Mouse (Mus musculus) intestine, embryonic 16.5 days (tissue): ENCODE measurements around the gene Mertk. TPM values are rescaled to one million over a fixed set of nuclear protein-coding genes. Genes with fewer than 3 reads are reported as not detected.
A peak's percentile ranks its signal among the peaks of the same experiment; 100 is the strongest.
"Not testable (repeated sequence)": the region's sequence is repeated elsewhere in the genome, so short reads cannot be mapped to it uniquely, and the experiment has no call there.

ENCODE experiments used
- ATAC-seq: fragments of 200-750 bp; cut with Nextera tagmentation; 2 replicates; pipeline ENCODE4 v1.8.0; 2017; ENCODE audit warnings: moderate TSS enrichment, moderate library complexity
- H3K27ac ChIP-seq: fragments of 300-500 bp; sonication (generic); 2 replicates; pipeline ENCODE4 v1.5.1; 2014; ENCODE audit warnings: mild to moderate bottlenecking, low read length
- H3K27me3 ChIP-seq: fragments of 300-500 bp; sonication (generic); replicated peaks from 2 replicates; pipeline ENCODE4 v1.6.1; 2014; ENCODE audit warnings: low read length, control low read depth, mixed read lengths; ENCODE audit not compliant: control insufficient read depth, insufficient read depth
- H3K36me3 ChIP-seq: fragments of 300-500 bp; sonication (generic); 2 replicates; pipeline ENCODE4 v1.6.1; 2014; ENCODE audit warnings: low read length, control low read depth; ENCODE audit not compliant: control insufficient read depth, insufficient read depth
- H3K4me1 ChIP-seq: fragments of 300-500 bp; sonication (generic); 2 replicates; pipeline ENCODE4 v1.6.1; 2014; ENCODE audit warnings: low read length, control low read depth, mixed read lengths; ENCODE audit not compliant: control insufficient read depth, insufficient read depth
- H3K4me2 ChIP-seq: fragments of 300-500 bp; sonication (generic); 2 replicates; pipeline ENCODE4 v1.6.1; 2014; ENCODE audit warnings: low read depth, low read length, control low read depth
- H3K4me3 ChIP-seq: fragments of 300-500 bp; sonication (generic); 2 replicates; pipeline ENCODE4 v1.5.1; 2014; ENCODE audit warnings: mild to moderate bottlenecking, low read length
- H3K9ac ChIP-seq: fragments of 300-500 bp; sonication (generic); 2 replicates; pipeline ENCODE4 v1.6.1; 2014; ENCODE audit warnings: low read depth, low read length
- H3K9me3 ChIP-seq: fragments of 300-500 bp; sonication (generic); 2 replicates; pipeline ENCODE4 v1.6.1; 2016; ENCODE audit warnings: low read length, control low read depth; ENCODE audit not compliant: control insufficient read depth
- WGBS: fragments of 180-500 bp; shearing (Covaris S2); extraction: QIAGEN DNeasy Blood & Tissue Kit; methylation state at CpG from one replicate; pipeline ENCODE4 v1.1.7; 2014; 5-methylcytosine and 5-hydroxymethylcytosine counted together
- polyA plus RNA-seq: library from polyadenylated mRNA; unstranded; fragments of >200 nt; fragmentation: Nextera tagmentation; extraction: Ambion mirVana; gene quantifications from 2 replicates; pipeline ENCODE4 v1.2.1, GENCODE M21; 2015

The Mertk gene
- 13.5 and 15.0 TPM in 2 replicates for polyA plus RNA-seq

GRCm38 (mm10) chr2:128698693-128699181 lies at the start of gene Mertk:
Gene Mertk (plus strand): TSS chr2:128698956.
- ATAC-seq: peak; percentile 93
- under 1% methylated on average over 30 of the region's 30 CpGs for WGBS
- peak within 1 kb of the TSS; percentile 95 for H3K9ac ChIP-seq
- H3K4me3 ChIP-seq: peak within 1 kb of the TSS; percentile 83
- peak within 1 kb of the TSS; percentile 53 for H3K4me2 ChIP-seq
- peaks cover 6% of the 10 kb centered on the region; the same call in 1 of the 2 replicates for H3K4me1 ChIP-seq
- no peaks in the 10 kb centered on the region for H3K9me3 ChIP-seq
- H3K36me3 ChIP-seq: no peaks in the 10 kb centered on the region
- peak within 1 kb of the TSS; percentile 96 for H3K27ac ChIP-seq
- H3K27me3 ChIP-seq: no peaks in the 10 kb centered on the region

GRCm38 (mm10) chr2:128680661-128681060 lies 18.1 kb upstream of the Mertk start:
- peaks cover 14% of the 10 kb centered on the region for H3K36me3 ChIP-seq
- H3K4me3 ChIP-seq: no peak overlapping the region
- H3K4me1 ChIP-seq: peaks cover 3% of the 10 kb centered on the region
- no peaks in the 10 kb centered on the region for H3K9me3 ChIP-seq
- H3K27ac ChIP-seq: no peak overlapping the region
- ATAC-seq: peak; percentile 73; the same call in 1 of the 2 replicates
- H3K27me3 ChIP-seq: no peaks in the 10 kb centered on the region
- no peak overlapping the region for H3K4me2 ChIP-seq
- H3K9ac ChIP-seq: no peak overlapping the region
- 44% methylated on average over 4 of the region's 4 CpGs for WGBS

- Histone ChIP-seq H3K27ac (peak within 1 kb of the TSS; percentile 81), H3K9ac (peak within 1 kb of the TSS; percentile 98), H3K4me1 (peaks cover 7% of the 10 kb centered on the region), H3K27me3 (no peaks in the 10 kb centered on the region), H3K4me2 (peak within 1 kb of the TSS; percentile 67), H3K36me3 (peaks cover 3% of the 10 kb centered on the region; the same call in 1 of the 2 replicates), H3K9me3 (no peaks in the 10 kb centered on the region), H3K4me3 (peak within 1 kb of the TSS; percentile 95)
- peak; percentile 99 for ATAC-seq
- WGBS: under 1% methylated on average over 58 of the region's 58 CpGs
Measured at GRCm38 (mm10) chr2:128686921-128687557, 11.7 kb upstream of the Mertk start, which contains the start of gene Anapc1. Gene Anapc1 (minus strand): TSS chr2:128687391.

GRCm38 (mm10) chr2:128687558-128688120 lies 11.1 kb upstream of the Mertk start:
- peaks cover 7% of the 10 kb centered on the region for H3K4me1 ChIP-seq
- no peaks in the 10 kb centered on the region for H3K27me3 ChIP-seq
- H3K9me3 ChIP-seq: no peaks in the 10 kb centered on the region
- peak overlapping the region; percentile 81 for H3K27ac ChIP-seq
- peak overlapping the region; percentile 65 for H3K4me2 ChIP-seq
- WGBS: 45% methylated on average over 10 of the region's 10 CpGs
- peak overlapping the region; percentile 98 for H3K9ac ChIP-seq
- peak overlapping the region; percentile 95 for H3K4me3 ChIP-seq
- ATAC-seq: peak; percentile 75
- no peaks in the 10 kb centered on the region; the same call in 1 of the 2 replicates for H3K36me3 ChIP-seq

GRCm38 (mm10) chr2:128692336-128692735 lies 6.4 kb upstream of the Mertk start:
- 73% methylated on average over 14 of the region's 14 CpGs for WGBS
- H3K36me3 ChIP-seq: no peaks in the 10 kb centered on the region

GRCm38 (mm10) chr2:128692771-128693170 lies 6.0 kb upstream of the Mertk start:
- no peak overlapping the region for H3K4me2 ChIP-seq
- no peak for ATAC-seq
- 86% methylated on average over 10 of the region's 10 CpGs for WGBS
- no peak overlapping the region for H3K9ac ChIP-seq
- peaks cover 4% of the 10 kb centered on the region; the same call in 1 of the 2 replicates for H3K4me1 ChIP-seq
- H3K4me3 ChIP-seq: no peak overlapping the region
- no peaks in the 10 kb centered on the region for H3K9me3 ChIP-seq
- H3K36me3 ChIP-seq: no peaks in the 10 kb centered on the region
- H3K27me3 ChIP-seq: no peaks in the 10 kb centered on the region
- no peak overlapping the region for H3K27ac ChIP-seq

More at GRCm38 (mm10) chr2:128692336-128692735, 6.4 kb upstream of the Mertk start:
- Histone ChIP-seq H3K27me3 (no peaks in the 10 kb centered on the region), H3K4me3 (no peak overlapping the region), H3K27ac (no peak overlapping the region), H3K9me3 (no peaks in the 10 kb centered on the region), H3K4me1 (peaks cover 4% of the 10 kb centered on the region; the same call in 1 of the 2 replicates), H3K9ac (no peak overlapping the region), H3K4me2 (no peak overlapping the region)
- no peak for ATAC-seq

GRCm38 (mm10) chr2:128693236-128693635 lies 5.5 kb upstream of the Mertk start:
- Histone ChIP-seq H3K36me3 (no peaks in the 10 kb centered on the region), H3K9ac (no peak overlapping the region), H3K4me1 (peaks cover 4% of the 10 kb centered on the region; the same call in 1 of the 2 replicates), H3K9me3 (no peaks in the 10 kb centered on the region), H3K4me3 (no peak overlapping the region), H3K4me2 (no peak overlapping the region), H3K27ac (no peak overlapping the region), H3K27me3 (no peaks in the 10 kb centered on the region)
- whole genome bisulfite sequencing: 64% methylated on average over 4 of the region's 4 CpGs
- ATAC-seq: no peak

- not testable (repeated sequence) for H3K27ac ChIP-seq, H3K36me3 ChIP-seq, H3K9me3 ChIP-seq, H3K9ac ChIP-seq, H3K4me3 ChIP-seq, H3K4me2 ChIP-seq, ATAC-seq, H3K27me3 ChIP-seq, H3K4me1 ChIP-seq
- 91% methylated on average over 2 of the region's 3 CpGs for WGBS
Measured at GRCm38 (mm10) chr2:128693828-128694227, 4.9 kb upstream of the Mertk start.

GRCm38 (mm10) chr2:128694548-128694947 lies 4.2 kb upstream of the Mertk start:
- no peaks in the 10 kb centered on the region for H3K27me3 ChIP-seq
- no peak overlapping the region for H3K27ac ChIP-seq
- no peak overlapping the region for H3K4me2 ChIP-seq
- H3K9ac ChIP-seq: no peak overlapping the region
- ATAC-seq: no peak
- H3K4me1 ChIP-seq: peaks cover 4% of the 10 kb centered on the region; the same call in 1 of the 2 replicates
- no peak overlapping the region for H3K4me3 ChIP-seq
- no peaks in the 10 kb centered on the region for H3K9me3 ChIP-seq
- H3K36me3 ChIP-seq: no peaks in the 10 kb centered on the region
